Mouse (Mus musculus) lung, postnatal 36 days (tissue): ENCODE measurements around the gene Npepps.
A peak's percentile ranks its signal among the peaks of the same experiment; 100 is the strongest.
"Not testable (repeated sequence)": the region's sequence is repeated elsewhere in the genome, so short reads cannot be mapped to it uniquely, and the experiment has no call there.

ENCODE experiments used
- DNase-seq: peaks from one replicate; pipeline ENCODE4 v3.0.0; 2022; ENCODE audit warnings: mixed read lengths

The Npepps gene

GRCm38 (mm10) chr11:97229396-97229795, 51.0 kb downstream of the Npepps start:
- DNase-seq: no peak

GRCm38 (mm10) chr11:97228985-97229384, 51.5 kb downstream of the Npepps start:
- DNase-seq: no peak

DNA sequence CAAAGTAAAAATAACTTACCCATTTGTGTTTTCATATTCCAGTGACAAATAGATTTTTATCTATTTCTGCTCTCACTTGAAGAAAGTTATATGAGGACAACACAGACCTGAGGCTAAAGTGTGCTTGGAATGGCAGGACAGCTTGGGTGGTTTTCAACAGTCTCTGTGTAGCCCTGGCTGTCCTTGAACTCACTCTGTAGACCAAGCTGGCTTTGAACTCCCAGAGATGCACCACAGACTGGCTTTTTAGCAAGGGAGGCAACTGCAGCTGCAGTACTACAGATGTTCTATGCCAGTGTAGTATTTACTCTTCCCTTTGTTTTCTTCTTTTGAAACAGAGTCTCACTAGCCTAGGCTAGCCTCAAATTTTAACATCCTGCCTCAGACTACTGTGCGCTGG, 54.3 kb downstream of the Npepps start:
- DNase-seq: no peak

- DNase-seq: no peak
These were observed 57.0 kb downstream of the Npepps start for GRCm38 (mm10) chr11:97223485-97223884.

DNA sequence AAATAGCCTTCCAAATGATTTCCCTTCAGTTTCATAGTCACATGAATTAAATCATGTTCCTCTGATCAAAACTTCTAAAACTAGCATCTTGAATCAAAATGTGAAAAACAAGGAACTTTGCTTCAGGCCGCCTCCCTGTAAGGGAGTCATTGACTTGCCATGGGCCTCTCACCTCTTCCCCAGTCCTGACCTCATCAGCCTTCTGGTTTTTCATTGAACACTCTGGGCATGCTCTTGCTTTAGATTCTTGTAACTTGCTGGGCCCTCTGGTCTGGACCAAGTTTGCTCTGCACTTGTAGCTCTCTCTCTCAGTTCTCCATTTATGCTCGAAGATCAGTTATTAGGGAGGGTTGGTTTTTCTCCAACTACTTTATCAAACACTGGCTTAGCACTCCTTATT, 58.8 kb downstream of the Npepps start:
- no peak for DNase-seq

- no peak for DNase-seq
These were observed 60.2 kb downstream of the Npepps start for GRCm38 (mm10) chr11:97220211-97220610.

DNA sequence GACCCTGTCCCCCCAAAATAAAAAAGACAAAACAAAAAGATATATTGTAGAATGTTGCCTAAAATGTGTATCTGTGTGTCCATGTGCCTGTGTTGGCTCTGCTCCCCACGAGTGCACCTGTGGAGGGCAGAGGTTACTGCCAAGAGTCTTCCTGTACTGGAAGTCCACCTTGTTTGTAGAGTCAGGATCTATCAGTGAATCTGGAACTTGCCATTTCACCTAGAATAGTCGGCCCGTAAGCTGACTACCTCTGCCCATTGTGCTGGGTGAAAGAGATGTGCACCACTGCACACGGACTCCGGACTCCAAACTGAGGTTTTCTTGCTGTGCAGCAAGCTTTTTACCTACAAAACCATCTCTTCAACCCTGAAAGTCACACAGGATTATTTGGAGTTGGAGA, 66.0 kb downstream of the Npepps start:
- DNase-seq: no peak

DNA sequence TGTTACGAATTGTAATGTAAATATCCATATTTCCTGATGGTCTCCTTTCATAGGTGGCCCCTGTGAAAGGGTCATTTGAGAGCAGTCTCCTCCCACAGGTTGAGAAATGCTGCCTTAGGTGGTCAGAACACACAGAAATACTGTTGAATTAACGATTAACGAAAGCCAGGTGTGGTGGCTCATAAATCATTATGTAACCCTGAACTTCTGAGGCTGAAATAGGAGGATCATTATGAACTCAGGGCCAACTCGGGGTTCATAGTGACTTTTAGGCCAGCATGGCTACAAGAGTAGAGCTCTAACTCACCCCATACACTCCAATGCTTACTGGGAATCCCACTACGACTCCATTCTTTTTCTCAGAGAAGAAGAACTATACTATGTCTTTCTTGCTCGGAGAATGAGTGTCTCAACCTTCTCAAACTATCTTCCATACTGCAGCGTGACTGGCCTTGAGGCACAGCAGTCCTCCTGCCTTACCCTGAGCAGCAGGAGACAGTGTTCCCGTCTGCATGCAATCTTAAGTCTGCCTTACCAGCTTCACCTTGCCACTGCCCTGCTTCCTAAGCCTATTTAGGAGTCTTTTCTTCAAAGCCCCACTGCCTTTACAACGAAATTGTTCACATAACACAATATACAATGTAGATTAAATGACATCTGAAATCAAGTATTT, 69.6 kb downstream of the Npepps start:
- DNase-seq: peak; percentile 15

GRCm38 (mm10) chr11:97207011-97207422, 73.4 kb downstream of the Npepps start:
- DNase-seq: peak; percentile 25

- no peak for DNase-seq
These were observed 80.9 kb downstream of the Npepps start for GRCm38 (mm10) chr11:97199519-97199918.

GRCm38 (mm10) chr11:97198601-97199000, 81.8 kb downstream of the Npepps start:
- DNase-seq: peak; percentile 84

DNA sequence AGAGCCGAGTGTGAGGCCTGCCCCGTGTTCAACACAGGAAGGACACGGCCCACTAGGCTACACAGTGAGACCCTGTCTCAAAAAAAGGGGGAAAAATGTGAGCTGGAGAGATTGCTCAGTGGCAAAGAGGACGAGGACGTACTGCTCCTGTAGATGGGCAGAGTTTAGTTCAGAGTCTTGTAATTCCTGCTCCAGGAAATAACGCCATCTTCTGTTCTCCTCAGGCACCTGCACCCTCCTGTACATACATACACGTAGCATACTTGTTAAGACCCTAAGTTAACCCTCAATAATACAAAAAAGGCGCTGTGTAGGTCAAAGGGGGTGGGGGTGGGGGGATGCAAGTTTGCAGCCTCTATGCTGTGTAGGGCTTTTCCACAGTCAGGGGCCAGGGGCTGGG, 83.4 kb downstream of the Npepps start:
- no peak for DNase-seq

- DNase-seq: no peak
These were observed 83.9 kb downstream of the Npepps start for GRCm38 (mm10) chr11:97196541-97196940.

DNA sequence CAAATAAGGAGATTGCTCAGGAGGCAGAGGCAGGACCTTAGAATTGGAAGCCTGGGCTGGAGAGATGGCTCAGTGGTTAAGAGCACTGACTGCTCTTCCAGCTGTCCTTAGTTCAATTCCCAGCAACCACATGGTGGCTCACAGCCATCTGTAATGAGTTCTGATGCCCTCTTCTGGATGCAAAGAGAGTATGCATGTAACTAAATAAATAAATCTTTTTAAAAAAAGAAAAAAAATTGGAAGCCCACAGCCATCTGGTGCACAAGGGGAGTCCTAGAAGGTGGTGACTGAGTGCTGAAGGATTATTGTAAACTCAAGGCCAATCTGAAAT, 87.9 kb downstream of the Npepps start:
- DNase-seq: no peak

- no peak for DNase-seq
These were observed 88.4 kb downstream of the Npepps start for GRCm38 (mm10) chr11:97191915-97192620.

GRCm38 (mm10) chr11:97190992-97191391, 89.4 kb downstream of the Npepps start:
- no peak for DNase-seq

DNA sequence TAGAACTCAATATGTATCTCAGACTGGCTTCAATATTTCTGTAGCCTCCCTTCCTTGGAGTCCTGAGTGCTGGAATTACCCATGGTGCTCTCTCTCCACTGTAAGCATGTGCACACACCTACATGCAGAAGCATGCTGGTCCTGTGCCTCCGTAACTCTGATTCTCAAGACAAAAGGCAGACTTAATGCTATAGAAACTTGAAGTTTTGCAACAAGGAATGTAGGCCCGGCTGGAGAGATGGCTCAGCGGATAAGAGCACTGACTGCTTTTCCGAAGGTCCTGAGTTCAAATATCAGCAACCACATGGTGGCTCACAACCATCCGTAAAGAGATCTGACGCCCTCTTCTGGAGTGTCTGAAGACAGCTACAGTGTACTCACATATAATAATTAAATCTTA, 90.8 kb downstream of the Npepps start:
- not testable (repeated sequence) for DNase-seq

- DNase-seq: no peak
These were observed 91.2 kb downstream of the Npepps start for GRCm38 (mm10) chr11:97189231-97189630.

DNA sequence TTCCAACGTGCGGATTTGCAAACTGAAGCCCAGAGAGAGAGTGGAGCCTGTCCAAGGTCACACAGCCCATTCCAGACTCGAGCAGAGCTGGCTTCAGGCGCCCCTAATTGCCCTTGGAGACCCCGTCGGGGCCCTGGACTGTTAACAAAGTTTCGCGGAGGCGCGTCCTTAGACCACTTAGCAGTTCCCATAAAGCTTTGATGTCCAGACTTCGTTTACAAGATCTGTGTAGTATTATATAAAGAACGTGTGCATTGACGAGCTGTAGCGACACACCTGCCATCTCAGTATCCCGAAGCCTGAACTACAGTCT, 91.8 kb downstream of the Npepps start:
- no peak for DNase-seq

- DNase-seq: peak; percentile 98
These were observed 92.4 kb downstream of the Npepps start, which contains the start of gene Kpnb1 for GRCm38 (mm10) chr11:97187764-97188642. TSS of gene Kpnb1 (minus strand) at chr11:97187881.

DNA sequence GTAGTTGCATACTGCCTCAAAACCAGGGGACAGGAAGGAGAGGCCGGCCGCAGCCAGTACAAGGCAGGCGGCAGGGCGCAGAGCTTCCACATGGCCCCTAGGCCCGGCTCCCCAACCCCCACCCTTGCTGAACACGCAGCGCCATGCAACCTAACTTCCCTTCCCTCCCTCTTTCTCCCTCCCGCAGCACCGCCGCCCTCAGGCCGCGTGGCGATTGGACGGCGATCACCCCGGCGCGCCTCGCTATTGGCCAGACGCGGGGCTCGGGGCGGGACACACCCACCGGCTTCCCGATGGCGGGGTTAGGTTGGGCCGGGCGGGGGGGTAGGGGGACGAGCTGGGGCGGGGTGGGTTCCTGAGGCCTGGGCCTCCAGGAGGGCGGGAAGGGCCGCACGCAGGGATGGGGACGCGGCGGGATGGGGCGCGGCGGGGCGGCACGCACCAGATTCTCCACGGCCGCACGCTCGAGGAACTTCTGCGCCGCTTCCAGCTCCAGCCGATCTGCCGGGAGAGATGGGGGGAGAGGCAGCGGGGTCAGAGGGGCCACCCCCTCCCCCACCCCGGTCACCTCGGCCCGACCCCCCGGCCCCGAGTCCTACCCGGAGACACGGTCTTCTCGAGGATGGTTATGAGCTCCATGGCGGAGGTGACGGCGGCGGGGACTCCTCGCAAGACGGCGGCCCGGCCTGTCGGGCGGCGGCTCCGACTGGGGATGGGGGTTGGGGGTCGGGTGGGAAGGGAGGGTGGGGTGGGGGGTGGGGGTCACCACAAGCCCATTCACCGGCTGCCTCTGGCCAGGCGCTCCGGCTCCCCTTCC, 93.3 kb downstream of the Npepps start:
- DNase-seq: peak; percentile 97

DNA sequence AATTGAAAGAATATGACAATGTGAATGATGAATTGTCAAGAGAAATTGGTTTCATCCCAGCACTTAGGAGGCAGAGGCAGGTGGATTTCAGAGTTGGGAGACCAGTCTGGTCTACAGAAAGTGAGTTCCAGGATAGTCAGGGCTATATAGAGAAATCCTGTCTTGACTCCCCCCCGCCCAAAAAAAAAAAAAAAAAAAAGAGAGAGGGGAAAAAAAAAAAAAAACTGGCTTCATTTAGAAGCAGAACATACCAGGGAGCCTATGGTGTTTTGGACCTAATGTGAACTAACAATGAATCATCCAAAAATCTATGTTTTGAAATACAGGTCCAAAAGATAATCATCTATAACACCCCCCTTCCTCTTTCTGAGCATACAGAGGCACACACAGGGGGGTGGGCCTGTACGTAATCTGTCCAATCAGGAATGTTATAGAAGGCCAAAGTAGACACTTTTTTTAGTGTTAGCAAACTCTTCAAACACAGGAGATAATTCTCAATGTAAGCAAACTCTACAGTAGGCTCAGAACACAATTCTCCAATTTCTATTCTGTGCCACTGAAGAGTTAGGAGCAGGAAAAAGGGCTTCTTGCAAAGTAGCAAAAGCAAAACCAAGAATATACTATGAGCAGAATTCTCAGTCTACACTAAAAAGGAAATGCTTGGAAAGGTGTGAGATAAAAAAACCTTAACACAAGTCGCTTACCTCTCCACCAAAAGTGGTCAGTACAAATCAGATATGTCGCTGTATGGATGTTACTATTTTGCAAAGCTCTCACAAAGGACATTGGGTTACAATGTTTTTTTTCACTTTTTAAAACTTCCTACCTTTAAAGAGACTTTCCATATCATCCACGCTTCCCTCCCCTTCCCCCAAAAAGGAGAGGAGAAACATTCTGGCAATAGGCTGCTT, 94.5 kb downstream of the Npepps start:
- DNase-seq: no peak
